Mouse (Mus musculus): ENCODE results near the gene Spint3. TPM values are rescaled to one million over a fixed set of nuclear protein-coding genes. Genes with fewer than 3 reads are reported as not detected.

The Spint3 gene
- polyA plus RNA-seq, 1 experiment from 2014 or later = not detected

DNA sequence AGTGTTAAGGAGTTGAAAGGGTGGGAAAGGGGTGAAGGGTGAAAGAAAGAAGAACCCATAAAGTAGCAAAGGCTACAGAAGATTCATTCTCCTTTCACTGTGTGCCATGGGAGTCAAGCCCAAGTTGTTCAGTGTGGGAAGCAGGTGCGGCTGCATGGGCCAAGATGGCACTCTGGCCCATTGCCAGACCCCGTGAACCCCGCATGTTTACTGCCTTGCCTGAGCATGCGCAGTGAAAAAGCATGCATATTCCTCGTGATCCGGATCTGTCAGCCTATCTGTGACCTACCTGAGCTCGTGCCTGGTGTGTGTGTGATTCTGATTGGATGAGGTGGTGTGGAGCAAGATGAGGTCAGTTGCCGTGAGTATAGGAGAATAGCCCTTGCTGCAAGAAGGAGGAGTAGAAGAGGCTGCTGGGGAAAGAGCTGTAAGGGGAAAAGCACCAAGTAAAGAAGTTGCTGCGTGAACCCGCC, 49.9 kb downstream of the Spint3 start:
- Histone ChIP-seq H3K36me3 (no peaks in the 10 kb centered on the region), H3K9me3 (peaks cover 16% of the 10 kb centered on the region; the same call in 1 of the 2 replicates), H3K4me1 (peaks cover 22% of the 10 kb centered on the region), H3K27me3 (no peaks in the 10 kb centered on the region), H3K9ac (no peak overlapping the region), H3K4me2 (no peak overlapping the region), H3K27ac (no peak overlapping the region), H3K4me3 (no peak overlapping the region)
- WGBS = 81% methylated on average over 10 of the region's 10 CpGs
- no peak for ATAC-seq (ENCODE audit: insufficient number of reproducible peaks, insufficient read depth, low FRiP score, low TSS enrichment, low read depth)

DNA sequence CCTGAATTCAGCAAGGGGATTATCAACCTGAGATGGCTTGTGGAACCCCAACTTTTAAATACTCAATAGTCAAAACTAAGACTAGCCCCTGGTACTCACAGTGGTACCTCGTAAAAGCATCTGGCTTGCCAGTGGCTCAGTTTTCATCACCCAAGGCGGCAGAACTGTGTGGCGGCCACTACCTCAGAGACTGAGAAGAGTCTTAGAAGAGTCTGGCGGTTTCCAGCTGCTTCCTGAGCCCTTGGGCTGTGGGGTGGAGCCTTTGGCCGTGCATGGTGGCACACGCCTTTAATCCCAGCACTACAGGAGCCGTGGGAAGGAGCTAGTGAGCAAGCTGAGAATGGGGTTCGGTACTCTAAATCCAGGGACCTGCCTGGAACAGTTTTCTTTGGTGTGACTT, 51.0 kb downstream of the Spint3 start:
- Histone ChIP-seq H3K27ac (peak overlapping the region; percentile 78), H3K4me1 (peaks cover 25% of the 10 kb centered on the region), H3K36me3 (no peaks in the 10 kb centered on the region), H3K9ac (no peak overlapping the region), H3K27me3 (no peaks in the 10 kb centered on the region), H3K4me3 (peak overlapping the region; percentile 20), H3K9me3 (peaks cover 16% of the 10 kb centered on the region; the same call in 1 of the 2 replicates), H3K4me2 (peak overlapping the region; percentile 43)
- 9% methylated on average over 8 of the region's 8 CpGs for WGBS
- 0 out of 2 replicates have a peak, but pooled peaks have one; percentile 48 for ATAC-seq (ENCODE audit: insufficient number of reproducible peaks, insufficient read depth, low FRiP score, low TSS enrichment, low read depth)

DNA sequence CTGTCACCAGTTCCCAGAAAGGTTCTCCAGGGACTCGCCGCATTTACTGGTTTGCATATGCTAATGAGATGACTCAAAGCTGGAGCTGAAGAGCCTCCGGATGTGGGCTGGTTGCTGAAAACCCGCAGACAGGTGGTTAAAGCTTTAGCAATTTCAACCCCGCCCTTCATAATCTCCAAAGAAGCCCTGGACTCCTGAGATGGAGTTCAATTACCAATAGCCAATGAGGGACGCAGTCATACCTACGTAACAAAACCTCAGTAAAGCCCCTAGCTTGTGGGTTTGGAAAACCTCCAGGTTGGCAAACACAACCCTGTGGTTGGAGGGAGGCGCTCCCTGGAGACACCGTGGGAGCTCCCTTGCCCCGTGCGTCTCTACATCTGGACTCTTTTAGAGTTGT, 51.4 kb downstream of the Spint3 start:
- 8% methylated on average over 11 of the region's 11 CpGs for WGBS
- H3K36me3 ChIP-seq = no peaks in the 10 kb centered on the region
- peaks cover 25% of the 10 kb centered on the region for H3K4me1 ChIP-seq
- H3K4me3 ChIP-seq = peak overlapping the region; percentile 20; the same call in 1 of the 2 replicates
- no peak overlapping the region for H3K9ac ChIP-seq
- H3K4me2 ChIP-seq = peak overlapping the region; percentile 43
- H3K9me3 ChIP-seq = peaks cover 14% of the 10 kb centered on the region; the same call in 1 of the 2 replicates
- H3K27ac ChIP-seq = peak overlapping the region; percentile 78
- ATAC-seq (ENCODE audit: insufficient number of reproducible peaks, insufficient read depth, low FRiP score, low TSS enrichment, low read depth) = peak; percentile 83
- H3K27me3 ChIP-seq = no peaks in the 10 kb centered on the region

DNA sequence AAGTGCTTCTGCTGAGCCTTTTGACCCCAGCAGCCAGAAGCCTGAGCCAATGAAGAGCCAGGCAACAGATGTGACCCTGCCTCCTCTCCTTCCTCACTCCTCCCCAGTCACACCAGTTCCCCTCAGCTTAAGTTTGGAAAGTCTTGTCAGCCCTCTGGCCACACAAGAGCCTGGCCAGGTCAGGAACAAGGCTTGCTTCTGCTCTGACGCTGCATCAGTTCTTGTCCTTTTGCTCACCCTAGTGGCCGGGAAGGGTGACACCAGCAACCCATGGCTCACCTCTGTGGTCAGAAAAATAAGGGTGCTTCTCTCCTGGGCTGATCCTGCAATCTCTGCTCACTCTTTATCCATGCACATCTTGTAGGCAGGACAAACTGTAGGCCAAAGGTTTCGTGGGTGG, 52.5 kb downstream of the Spint3 start:
- Histone ChIP-seq H3K9me3 (peaks cover 9% of the 10 kb centered on the region; the same call in 1 of the 2 replicates), H3K27me3 (no peaks in the 10 kb centered on the region), H3K9ac (peak overlapping the region; percentile 21; the same call in 1 of the 2 replicates), H3K36me3 (no peaks in the 10 kb centered on the region), H3K27ac (no peak overlapping the region), H3K4me1 (peaks cover 25% of the 10 kb centered on the region), H3K4me2 (no peak overlapping the region), H3K4me3 (no peak overlapping the region)
- no peak for ATAC-seq (ENCODE audit: insufficient number of reproducible peaks, insufficient read depth, low FRiP score, low TSS enrichment, low read depth)
- WGBS = 17% methylated on average over 3 of the region's 3 CpGs

Other genes starting within 250 kb of the Spint3 start
- not detected in 2 replicates for gene Svs5, start 240.7 kb downstream of the Spint3 start, polyA plus RNA-seq (2015; fragmentation: Nextera tagmentation; extraction: Ambion mirVana)
- 2.2 and 2.7 TPM in 2 replicates for gene Slpi, start 184.4 kb downstream of the Spint3 start, polyA plus RNA-seq (2015; fragmentation: Nextera tagmentation; extraction: Ambion mirVana)
- 0.59 and 1.0 TPM in 2 replicates for gene Rbpjl, start 170.3 kb downstream of the Spint3 start, polyA plus RNA-seq (2015; fragmentation: Nextera tagmentation; extraction: Ambion mirVana)
- gene Matn4, start 168.3 kb downstream of the Spint3 start, polyA plus RNA-seq (2015; fragmentation: Nextera tagmentation; extraction: Ambion mirVana) = 66.0 and 105 TPM in 2 replicates
- gene Sdc4, start 129.6 kb downstream of the Spint3 start, polyA plus RNA-seq (2015; fragmentation: Nextera tagmentation; extraction: Ambion mirVana) = 81.5 and 87.8 TPM in 2 replicates
- 56.0 and 65.9 TPM in 2 replicates for gene Sys1, start 116.5 kb downstream of the Spint3 start, polyA plus RNA-seq (2015; fragmentation: Nextera tagmentation; extraction: Ambion mirVana)
- gene Gm20458, start 112.5 kb downstream of the Spint3 start, polyA plus RNA-seq (2015; fragmentation: Nextera tagmentation; extraction: Ambion mirVana) = 7.7 and 8.3 TPM in 2 replicates
- not detected in 2 replicates for gene Trp53tg5, start 99.7 kb downstream of the Spint3 start, polyA plus RNA-seq (2015; fragmentation: Nextera tagmentation; extraction: Ambion mirVana)
- 2.1 and 3.0 TPM in 2 replicates for gene Dbndd2, start 87.4 kb downstream of the Spint3 start, polyA plus RNA-seq (2015; fragmentation: Nextera tagmentation; extraction: Ambion mirVana)
- 49.6 and 52.6 TPM in 2 replicates for gene Pigt, start 75.9 kb downstream of the Spint3 start, polyA plus RNA-seq (2015; fragmentation: Nextera tagmentation; extraction: Ambion mirVana)
- 46.5 and 53.4 TPM in 2 replicates for gene Wfdc2, start 11.0 kb downstream of the Spint3 start, polyA plus RNA-seq (2015; fragmentation: Nextera tagmentation; extraction: Ambion mirVana)
- 0.80 TPM in 1 of 2 replicates, not detected in the other for gene Wfdc6a, start 12.0 kb upstream of the Spint3 start, polyA plus RNA-seq (2015; fragmentation: Nextera tagmentation; extraction: Ambion mirVana)
- not detected in 2 replicates for gene Eppin, start 20.1 kb upstream of the Spint3 start, polyA plus RNA-seq (2015; fragmentation: Nextera tagmentation; extraction: Ambion mirVana)
- gene Wfdc6b, start 40.1 kb upstream of the Spint3 start, polyA plus RNA-seq (2015; fragmentation: Nextera tagmentation; extraction: Ambion mirVana) = not detected in 2 replicates
- not detected in 2 replicates for gene Wfdc8, start 40.2 kb upstream of the Spint3 start, polyA plus RNA-seq (2015; fragmentation: Nextera tagmentation; extraction: Ambion mirVana)
- not detected in 2 replicates for gene Wfdc16, start 65.3 kb upstream of the Spint3 start, polyA plus RNA-seq (2015; fragmentation: Nextera tagmentation; extraction: Ambion mirVana)
- gene Wfdc10, start 82.6 kb upstream of the Spint3 start, polyA plus RNA-seq (2015; fragmentation: Nextera tagmentation; extraction: Ambion mirVana) = 0.89 TPM in 1 of 2 replicates, not detected in the other
- gene Wfdc9, start 83.1 kb upstream of the Spint3 start, polyA plus RNA-seq (2015; fragmentation: Nextera tagmentation; extraction: Ambion mirVana) = not detected in 2 replicates
- not detected in 2 replicates for gene Wfdc11, start 100.6 kb upstream of the Spint3 start, polyA plus RNA-seq (2015; fragmentation: Nextera tagmentation; extraction: Ambion mirVana)
- not detected in 2 replicates for gene Wfdc13, start 111.6 kb upstream of the Spint3 start, polyA plus RNA-seq (2015; fragmentation: Nextera tagmentation; extraction: Ambion mirVana)
- not detected in 2 replicates for gene Spint4, start 125.0 kb upstream of the Spint3 start, polyA plus RNA-seq (2015; fragmentation: Nextera tagmentation; extraction: Ambion mirVana)
- not detected in 2 replicates for gene Spint5, start 141.8 kb upstream of the Spint3 start, polyA plus RNA-seq (2015; fragmentation: Nextera tagmentation; extraction: Ambion mirVana)
- 0.58 and 0.93 TPM in 2 replicates for gene Wfdc3, start 172.5 kb upstream of the Spint3 start, polyA plus RNA-seq (2015; fragmentation: Nextera tagmentation; extraction: Ambion mirVana)
- gene Dnttip1, start 172.5 kb upstream of the Spint3 start, polyA plus RNA-seq (2015; fragmentation: Nextera tagmentation; extraction: Ambion mirVana) = 79.6 and 83.1 TPM in 2 replicates
- gene Ube2c, start 196.4 kb upstream of the Spint3 start, polyA plus RNA-seq (2015; fragmentation: Nextera tagmentation; extraction: Ambion mirVana) = 410 and 448 TPM in 2 replicates
- gene Tnnc2, start 206.5 kb upstream of the Spint3 start, polyA plus RNA-seq (2015; fragmentation: Nextera tagmentation; extraction: Ambion mirVana) = 16.7 and 17.2 TPM in 2 replicates
- gene Snx21, start 212.4 kb upstream of the Spint3 start, polyA plus RNA-seq (2015; fragmentation: Nextera tagmentation; extraction: Ambion mirVana) = 23.4 and 25.0 TPM in 2 replicates
- 18.4 and 19.5 TPM in 2 replicates for gene Acot8, start 231.4 kb upstream of the Spint3 start, polyA plus RNA-seq (2015; fragmentation: Nextera tagmentation; extraction: Ambion mirVana)
- gene Zswim3, start 231.6 kb upstream of the Spint3 start, polyA plus RNA-seq (2015; fragmentation: Nextera tagmentation; extraction: Ambion mirVana) = 7.0 and 7.9 TPM in 2 replicates
- gene Zswim1, start 249.2 kb upstream of the Spint3 start, polyA plus RNA-seq (2015; fragmentation: Nextera tagmentation; extraction: Ambion mirVana) = 17.7 and 20.3 TPM in 2 replicates